Mouse (Mus musculus) layer of hippocampus, postnatal 14 days (tissue): Measurements from ENCODE around the gene Pspn. TPM values are rescaled to one million over a fixed set of nuclear protein-coding genes. Genes with fewer than 3 reads are reported as not detected.

ENCODE experiments used
- DNase-seq, 2 experiments: peaks; one replicate each; pipeline ENCODE4 v3.0.0; 2021 to 2022; ENCODE audit warnings: low spot score in 2 of 2, mixed read lengths in 1 of 2
- total RNA-seq, 2 experiments: library from RNA; stranded (reverse); gene quantifications; 2 replicates each; pipeline ENCODE4 v1.2.3; 2021

Gene Pspn
- total RNA-seq, 2 experiments from 2014 or later: not detected

- DNase-seq: no peak
These were observed 36.2 kb downstream of the Pspn start for GRCm38 (mm10) chr17:56963646-56964045.

DNA sequence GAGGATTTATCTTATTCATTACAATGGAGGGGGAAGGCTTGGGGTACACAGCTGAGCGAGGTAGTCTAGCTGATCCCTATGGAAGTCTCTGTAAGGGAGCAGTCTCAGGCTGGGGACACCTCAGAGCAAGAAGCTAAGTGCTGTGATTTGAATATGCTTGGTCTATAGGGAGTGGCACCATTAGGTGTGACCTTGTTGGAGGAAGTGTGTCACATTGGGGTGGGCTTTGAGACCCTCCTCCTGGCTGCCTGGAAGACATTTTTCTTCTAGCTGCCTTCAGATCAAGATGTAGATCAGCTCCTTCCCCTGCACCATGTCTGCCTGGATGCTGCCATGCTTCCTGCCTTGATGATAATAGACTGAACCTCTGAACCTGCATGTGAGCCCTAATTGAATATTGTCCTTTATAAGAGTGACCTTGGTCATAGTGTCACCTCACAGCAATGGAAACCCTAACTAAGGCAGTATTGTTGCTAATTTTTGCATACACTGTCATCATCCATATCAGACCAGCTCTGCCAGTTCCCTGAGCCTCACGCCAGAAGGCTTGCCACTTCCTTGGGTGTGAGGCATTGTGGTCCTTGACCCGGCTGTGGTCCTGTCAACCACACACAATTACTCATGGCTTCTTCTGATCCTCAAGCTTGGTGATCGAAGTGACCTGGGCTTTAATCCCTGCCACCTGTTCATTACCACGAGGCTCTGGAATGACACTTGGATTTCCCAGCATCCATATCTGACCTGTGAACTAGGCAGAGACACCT, 37.0 kb downstream of the Pspn start:
- no peak for DNase-seq

DNA sequence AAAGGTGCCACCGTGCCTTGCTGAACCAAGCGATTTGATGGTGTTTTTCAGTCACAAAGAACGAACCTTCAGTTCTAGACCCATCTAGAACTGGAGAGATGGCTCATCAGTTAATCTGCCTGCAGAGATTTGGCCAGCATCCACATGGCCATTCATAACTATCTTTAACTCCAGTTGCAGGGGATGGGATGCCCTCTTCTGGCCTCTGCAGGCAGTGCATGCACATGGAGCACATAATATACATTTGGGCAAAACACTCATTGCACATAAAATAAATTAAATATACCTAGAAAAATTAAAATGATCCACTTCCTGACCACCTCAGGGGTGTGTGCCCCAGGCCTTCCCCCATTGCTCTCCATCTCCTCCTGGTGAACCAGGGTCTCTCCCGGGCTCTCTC, 37.9 kb downstream of the Pspn start:
- no peak for DNase-seq

DNA sequence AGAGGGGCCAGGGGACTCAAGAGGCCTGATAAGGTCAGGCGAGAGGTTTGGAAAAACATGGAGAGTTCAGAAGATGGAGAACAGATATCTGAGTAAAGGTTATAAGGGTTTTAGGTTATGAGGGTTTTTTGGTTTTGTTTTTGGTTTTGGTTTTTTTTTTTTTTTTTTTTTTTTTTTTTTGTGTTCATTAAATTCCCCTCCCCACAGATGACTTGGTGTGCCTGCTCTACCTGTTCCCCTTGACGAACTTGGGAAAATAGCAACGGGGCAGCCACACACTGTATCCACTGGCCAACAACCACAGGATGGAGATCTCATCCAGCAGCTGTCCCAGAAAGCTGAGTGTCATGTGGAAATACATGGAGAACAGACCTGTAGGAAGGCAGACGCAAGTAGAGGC, 41.2 kb downstream of the Pspn start:
- DNase-seq: no peak

DNA sequence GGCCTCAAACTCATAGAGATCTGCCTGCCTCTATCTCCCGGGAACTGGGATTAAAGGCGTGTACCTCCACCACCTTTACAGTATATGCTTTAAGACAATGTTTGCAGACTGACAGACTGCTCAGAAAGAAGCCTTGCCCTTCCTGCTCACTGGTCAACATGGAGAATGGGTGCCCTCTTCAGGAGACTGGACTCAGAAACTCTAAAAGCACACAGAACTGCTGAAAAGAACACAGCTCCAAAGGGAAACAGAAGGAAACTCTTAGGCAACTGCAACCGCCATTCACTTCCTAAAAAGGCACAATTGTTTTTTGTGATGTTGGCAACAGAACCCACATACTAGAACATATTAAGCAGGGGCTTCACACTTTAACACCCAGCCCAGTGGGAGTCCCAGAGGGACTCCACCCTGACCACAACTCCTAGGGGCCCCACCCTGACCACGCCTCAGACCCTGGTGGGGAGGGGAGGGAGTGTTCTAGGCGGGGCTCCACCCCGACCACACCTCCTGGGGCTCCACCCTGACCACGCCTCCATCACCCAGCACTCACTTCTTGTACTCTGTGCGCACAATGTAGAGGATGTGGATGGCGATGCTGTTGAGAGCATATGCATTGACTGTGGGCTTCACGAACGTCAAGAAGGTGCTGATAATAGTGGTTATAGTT, 41.9 kb downstream of the Pspn start:
- DNase-seq: no peak

- DNase-seq: no peak
These were observed 44.9 kb downstream of the Pspn start for GRCm38 (mm10) chr17:56954871-56955270.

GRCm38 (mm10) chr17:56952639-56953038, 47.2 kb downstream of the Pspn start:
- DNase-seq: no peak

- DNase-seq: no peak
These were observed 48.9 kb downstream of the Pspn start for GRCm38 (mm10) chr17:56950915-56951314.

Other genes with a start within 250 kb of the Pspn start
- gene Nrtn, start 242.5 kb downstream of the Pspn start, total RNA-seq: 1 to 10 TPM; 2.1 to 3.0 TPM
- gene Dus3l, start 235.3 kb downstream of the Pspn start, total RNA-seq: 10 to 100 TPM; 60.9 to 66.3 TPM
- under 1 TPM; 0.35 to 0.57 TPM for gene Prr22, start 229.8 kb downstream of the Pspn start, total RNA-seq
- gene Rfx2, start 169.0 kb downstream of the Pspn start, total RNA-seq: 1 to 10 TPM; 3.0 to 4.2 TPM
- gene Acsbg2, start 125.6 kb downstream of the Pspn start, total RNA-seq: not detected
- under 1 TPM; 0.24 to 0.28 TPM for gene 1700061G19Rik, start 124.5 kb downstream of the Pspn start, total RNA-seq
- 10 to 100 TPM; 59.6 to 64.8 TPM for gene Mllt1, start 64.6 kb downstream of the Pspn start, total RNA-seq
- not detected for gene Acer1, start 17.9 kb downstream of the Pspn start, total RNA-seq
- gene Clpp, start 9.7 kb downstream of the Pspn start, total RNA-seq: 10 to 100 TPM; 56.1 to 58.3 TPM
- 10 to 100 TPM; 18.2 to 22.3 TPM for gene Alkbh7, start 2.7 kb downstream of the Pspn start, total RNA-seq
- gene Gtf2f1, start 11.3 kb upstream of the Pspn start, total RNA-seq: 10 to 100 TPM; 51.0 to 56.0 TPM
- under 1 TPM in 1 of 2 experiments, not detected in 1; 0.28 TPM for gene Gm17949, start 11.5 kb upstream of the Pspn start, total RNA-seq
- 100 to 1,000 TPM; 104 to 111 TPM for gene Khsrp, start 31.5 kb upstream of the Pspn start, total RNA-seq
- not detected for gene Slc25a41, start 41.6 kb upstream of the Pspn start, total RNA-seq
- 1 to 10 TPM in 1 of 2 experiments, under 1 TPM in 1; 0.79 to 1.6 TPM for gene Crb3, start 59.1 kb upstream of the Pspn start, total RNA-seq
- gene Slc25a23, start 59.8 kb upstream of the Pspn start, total RNA-seq: 100 to 1,000 TPM; 338 to 358 TPM
- gene Dennd1c, start 78.5 kb upstream of the Pspn start, total RNA-seq: 1 to 10 TPM; 1.4 to 2.9 TPM
- 100 to 1,000 TPM; 714 to 754 TPM for gene Tubb4a, start 87.8 kb upstream of the Pspn start, total RNA-seq
- gene Tnfsf9, start 105.3 kb upstream of the Pspn start, total RNA-seq: under 1 TPM; 0.50 to 0.60 TPM
- gene Cd70, start 149.8 kb upstream of the Pspn start, total RNA-seq: under 1 TPM in 1 of 2 experiments, not detected in 1; 0.48 TPM
- not detected for gene Tnfsf14, start 194.2 kb upstream of the Pspn start, total RNA-seq
- gene C3, start 228.1 kb upstream of the Pspn start, total RNA-seq: 1 to 10 TPM; 1.6 to 4.2 TPM
- 10 to 100 TPM; 18.0 to 20.5 TPM for gene Gpr108, start 248.4 kb upstream of the Pspn start, total RNA-seq
- gene Trip10, start 249.4 kb upstream of the Pspn start, total RNA-seq: 10 to 100 TPM in 1 of 2 experiments, 1 to 10 TPM in 1; 9.1 to 10.3 TPM